Mouse (Mus musculus) kidney, postnatal 25 days (tissue): ENCODE results near the gene Tdrd1.

Experiments used
- DNase-seq, 2 experiments: peaks; one replicate each; pipeline ENCODE4 v3.0.0; 2021; ENCODE audit warnings: mixed read lengths in 2 of 2

The Tdrd1 gene

DNA sequence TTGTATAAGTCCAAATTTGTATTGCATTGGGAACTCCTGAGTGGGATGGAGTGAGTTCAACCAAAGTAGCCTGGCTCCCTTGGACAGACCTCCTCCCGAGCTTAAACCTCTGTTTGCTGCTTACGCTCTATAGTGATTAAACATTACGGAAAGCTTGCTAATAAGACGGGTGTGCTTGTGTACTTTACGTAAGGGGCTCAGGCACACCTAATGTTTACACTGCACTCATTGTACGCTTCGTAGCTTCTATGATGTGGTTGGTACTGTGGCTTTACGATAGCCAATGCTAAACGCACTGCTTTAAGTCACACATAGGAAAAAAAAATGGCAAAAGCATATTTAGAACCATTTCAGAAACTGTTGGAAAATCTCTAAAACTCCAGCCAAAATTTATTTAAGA is 3.3 kb downstream of the Tdrd1 start:
- no peak for DNase-seq

DNA sequence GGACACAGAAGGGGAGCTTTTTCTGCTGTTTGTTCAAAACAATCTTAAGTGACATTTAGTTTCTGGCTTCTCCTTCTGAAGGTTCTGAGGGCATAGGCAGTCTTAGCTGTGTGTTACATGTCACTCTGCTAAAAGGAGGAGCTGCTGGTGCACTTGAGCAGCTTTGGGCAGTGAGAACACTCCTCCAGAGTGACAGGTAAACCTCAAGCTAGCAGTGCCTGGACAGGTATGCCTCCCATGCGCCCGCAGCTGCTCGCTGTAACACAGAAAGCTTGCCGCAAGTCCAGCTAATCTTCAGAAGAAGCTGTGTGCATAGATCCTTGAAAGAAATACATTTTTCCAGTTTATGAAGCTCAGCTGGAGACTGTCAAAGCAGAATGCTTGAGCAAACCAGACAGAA is 4.2 kb downstream of the Tdrd1 start:
- no peak for DNase-seq

DNA sequence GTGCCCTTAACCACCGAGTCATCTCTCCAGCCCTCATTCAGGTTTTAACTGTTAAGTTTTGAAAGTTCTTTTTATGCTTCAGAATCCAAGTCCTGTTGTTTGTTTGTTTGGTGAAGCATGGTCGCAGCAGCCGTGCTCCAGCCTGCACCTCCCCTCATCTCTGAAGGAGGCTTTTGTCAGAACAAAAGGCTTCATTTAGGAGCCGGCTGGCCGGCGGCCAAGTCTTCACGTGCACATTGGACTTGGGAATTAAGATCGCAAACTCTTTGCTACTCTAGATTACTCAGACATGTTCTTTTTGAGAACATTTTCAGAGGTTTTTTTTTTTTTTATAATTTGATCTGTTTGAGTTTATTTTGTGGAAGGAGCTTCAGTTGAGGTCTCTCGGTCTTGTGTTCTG is 9.3 kb downstream of the Tdrd1 start:
- DNase-seq, result peak; percentile 66 to 70

DNA sequence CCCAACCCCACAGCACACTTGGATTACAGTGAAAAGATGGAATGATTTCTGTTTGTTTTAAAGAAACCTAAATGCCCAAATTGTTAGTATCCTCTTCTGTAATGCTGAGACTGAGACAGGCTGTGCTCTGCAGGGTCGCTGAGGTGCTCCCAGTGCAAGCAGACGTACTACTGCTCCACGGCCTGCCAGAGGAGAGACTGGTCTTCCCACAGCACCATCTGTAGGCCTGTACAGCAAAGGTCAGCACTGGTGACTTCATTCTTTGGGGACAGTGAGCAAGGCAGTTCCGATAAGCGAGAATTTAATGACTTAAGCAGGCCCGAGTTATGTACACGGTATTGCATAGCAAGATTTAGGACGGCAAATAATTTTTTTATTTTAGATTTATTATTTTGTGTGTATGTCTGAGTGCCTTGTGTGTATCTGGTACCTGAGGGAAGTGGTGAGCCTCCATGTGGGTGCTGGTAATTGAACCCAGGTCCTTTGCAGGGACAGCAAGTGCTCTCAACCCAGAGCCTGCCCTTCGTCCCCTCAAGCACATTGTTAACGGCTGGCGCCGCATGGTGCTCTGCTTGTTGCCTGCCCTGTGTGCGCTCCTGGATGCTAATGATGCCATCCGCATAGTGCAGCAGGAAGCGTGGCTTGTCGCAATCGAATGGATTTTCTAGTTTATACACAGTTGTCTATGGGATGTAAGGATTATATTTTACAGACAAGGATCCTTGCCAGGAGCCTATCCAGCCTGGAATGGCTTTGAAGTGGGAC is 13.1 kb downstream of the Tdrd1 start:
- DNase-seq, result no peak

DNA sequence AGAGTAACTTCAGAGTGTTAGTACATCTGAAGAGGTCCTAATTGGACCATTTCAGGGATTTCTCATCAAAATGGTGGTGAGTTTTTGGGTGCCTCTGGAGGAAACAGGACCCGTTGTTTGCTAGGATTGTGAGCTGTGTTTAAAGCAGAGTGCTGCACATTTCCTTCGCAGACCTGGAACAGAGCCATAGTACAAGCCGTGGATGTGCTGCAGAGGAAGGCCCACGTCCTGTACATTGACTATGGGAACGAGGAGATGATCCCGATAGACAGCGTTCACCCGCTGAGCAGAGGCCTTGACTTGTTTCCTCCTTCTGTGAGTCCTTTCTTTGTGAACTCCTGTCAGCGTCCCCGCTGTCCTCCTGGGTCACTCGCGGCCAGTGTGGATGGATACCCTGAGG is 17.0 kb downstream of the Tdrd1 start:
- no peak for DNase-seq

DNA sequence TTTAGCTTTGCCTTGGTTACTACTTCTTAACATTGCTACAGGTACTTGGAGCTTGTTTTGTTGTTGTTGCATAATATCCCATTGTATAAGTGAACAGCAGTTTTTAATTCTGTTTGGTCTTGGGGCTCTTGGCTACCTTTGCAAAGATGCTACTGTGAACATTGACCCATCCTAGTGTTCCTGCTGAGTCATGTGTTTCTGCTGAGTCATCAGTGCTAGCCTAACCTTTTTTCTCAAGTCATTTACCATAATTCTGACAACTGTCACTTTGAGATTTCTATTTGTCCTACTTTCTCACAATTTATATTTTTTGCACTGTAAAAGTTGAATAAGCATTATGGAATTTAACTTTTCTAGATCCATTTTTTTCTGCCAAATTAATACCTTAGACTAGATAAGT is 26.6 kb downstream of the Tdrd1 start:
- DNase-seq, result no peak

DNA sequence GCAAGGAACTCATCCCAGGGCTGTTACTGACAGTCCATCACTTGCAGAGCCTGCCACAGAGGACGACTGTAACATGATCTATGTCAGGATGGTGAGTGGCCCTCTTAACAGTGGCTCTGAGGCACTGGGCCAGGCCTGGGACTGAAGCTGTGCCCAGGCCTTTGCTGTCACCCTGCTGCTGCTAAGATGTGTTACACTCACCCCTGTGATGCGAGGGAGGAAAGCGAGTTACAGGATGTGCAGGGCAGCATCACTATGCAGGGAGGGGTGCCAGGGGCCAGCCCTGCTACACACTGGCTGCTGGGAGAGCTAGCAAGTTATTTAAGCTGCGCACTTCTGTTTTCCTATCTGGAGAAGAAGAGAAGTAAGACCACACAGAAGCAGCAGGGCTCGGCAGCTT is 30.4 kb downstream of the Tdrd1 start:
- no peak for DNase-seq

DNA sequence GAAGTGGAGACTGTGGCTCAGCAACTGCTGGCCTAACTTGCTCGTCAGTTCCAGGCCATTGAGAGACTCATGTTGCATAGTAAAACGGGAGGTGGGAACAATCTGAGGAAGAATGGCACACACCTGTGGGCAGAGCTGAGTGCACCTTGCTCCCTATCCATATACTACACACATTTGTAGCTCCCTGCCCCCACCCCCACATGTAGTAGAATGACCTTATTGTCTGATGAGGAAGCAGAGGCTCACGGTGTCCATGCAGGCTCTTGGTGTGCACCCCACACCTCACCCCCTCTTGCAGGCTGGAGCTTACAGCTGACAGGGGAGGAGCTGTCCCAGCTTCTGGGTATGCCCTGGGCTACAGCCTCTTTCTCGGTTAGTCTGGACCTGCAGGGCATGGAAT is 41.7 kb downstream of the Tdrd1 start:
- no peak for DNase-seq

DNA sequence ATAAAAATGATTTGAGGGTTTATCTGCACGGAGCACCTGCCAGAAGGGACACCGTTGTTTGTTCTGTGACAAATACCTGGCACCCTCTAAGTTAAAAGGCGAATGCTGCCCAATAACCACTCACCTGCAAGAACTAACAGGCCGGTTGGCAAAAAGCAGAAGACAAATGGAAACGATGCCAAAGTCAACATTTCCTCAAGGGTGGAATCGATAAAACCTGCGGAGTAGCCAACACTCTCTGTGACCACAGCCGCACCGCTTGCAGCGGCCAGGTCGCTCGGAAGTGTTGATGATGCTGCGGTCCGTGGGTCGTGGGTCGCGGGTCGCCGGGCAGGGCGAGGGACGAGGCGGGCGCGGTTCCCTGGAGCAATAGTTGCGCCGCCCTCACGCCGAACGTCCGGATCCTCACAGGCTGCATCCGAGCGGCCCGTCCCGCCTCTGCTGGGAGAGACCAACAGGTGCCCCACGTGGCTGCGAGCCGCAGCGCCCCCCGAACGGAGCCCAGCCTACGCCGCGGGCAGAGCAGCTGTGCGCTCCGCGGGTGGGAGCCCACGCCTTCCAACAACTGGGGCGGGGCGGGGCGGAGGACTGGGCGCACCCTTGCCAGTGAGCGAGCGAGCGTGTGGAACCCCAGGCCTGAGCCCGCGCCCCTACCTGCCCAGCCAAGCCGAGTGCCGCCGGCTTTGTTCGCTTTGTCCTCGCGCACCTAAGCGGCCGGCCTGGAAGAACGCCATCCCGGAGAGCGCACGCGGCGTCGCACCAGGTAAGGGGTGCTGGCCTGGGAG is 48.0 kb downstream of the Tdrd1 start, which contains the start of gene Vwa2:
Gene Vwa2 (plus strand): TSS at position 434 of the 785 bp plus-strand sequence.
- DNase-seq, result peak; percentile 25 to 65

DNA sequence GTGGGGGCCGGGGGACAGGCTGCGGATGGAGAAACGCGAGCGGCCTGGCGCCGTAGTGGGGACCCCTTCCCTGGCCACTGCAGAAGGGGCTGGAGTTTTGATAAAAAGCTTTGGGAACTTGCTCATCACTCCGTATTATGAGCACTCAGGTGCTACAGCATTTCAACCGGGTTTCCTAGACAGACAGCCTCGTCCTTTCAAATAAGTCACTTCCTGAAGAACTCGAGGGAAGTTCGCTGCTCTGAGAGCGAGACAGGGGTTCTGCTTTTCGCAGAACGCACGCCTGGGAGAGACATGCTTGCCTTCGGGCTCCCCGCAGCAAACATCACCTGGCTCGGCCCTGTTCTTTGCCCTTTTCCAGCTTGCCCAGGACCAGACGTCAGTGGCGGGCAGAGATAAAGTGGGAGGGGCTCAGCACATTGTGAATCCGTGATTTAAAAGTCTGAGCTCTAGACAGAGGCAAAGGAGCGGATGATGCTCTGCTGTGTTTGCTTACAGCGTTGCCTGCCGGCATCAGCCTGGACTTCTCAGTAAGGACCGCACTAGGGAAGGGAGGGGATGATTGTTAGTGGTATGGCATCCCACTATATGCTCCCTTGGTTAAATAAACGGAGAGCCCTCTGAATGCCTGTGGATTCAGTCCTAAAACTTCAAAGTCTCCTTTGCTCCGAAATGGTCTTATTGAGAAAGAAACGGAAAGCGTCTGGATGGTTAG is 48.7 kb downstream of the Tdrd1 start:
- no peak for DNase-seq

DNA sequence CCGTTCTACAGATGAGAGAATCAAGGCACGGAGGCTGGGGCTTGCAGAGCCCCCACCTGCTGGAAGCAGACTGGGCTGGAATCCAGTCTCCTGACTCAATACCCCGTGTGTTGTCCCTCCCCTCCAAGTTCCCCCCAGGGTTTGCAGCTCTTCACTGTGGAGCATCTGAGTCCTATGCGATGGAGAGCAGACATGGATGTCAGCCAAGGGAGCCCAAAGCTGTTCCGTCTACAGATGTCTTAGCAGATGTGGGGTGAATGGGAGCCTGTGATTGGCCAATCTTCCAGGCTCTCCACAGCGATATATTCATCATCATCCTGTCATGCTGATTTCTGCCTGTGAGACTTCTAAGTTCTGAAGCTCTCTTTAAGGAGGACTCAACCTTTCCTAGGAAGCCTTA is 51.4 kb downstream of the Tdrd1 start:
- no peak for DNase-seq

DNA sequence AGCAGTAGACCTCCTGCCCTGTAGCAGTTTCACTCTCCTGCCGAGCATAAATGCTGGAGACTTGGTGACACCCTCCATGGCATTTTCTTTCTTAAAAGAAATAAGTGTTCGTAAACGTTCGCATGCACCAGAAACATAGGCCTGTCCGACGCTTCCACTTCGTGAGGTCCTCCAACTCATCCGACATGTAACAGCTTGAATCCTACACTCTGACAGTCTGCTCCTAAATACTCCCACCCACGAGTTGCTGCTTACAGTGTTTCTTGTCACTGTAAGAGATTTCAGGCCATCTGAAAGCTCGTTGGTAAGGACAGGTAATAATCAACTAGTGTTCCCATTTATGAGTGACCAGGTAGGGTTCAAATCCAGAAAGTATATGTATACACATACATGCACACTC is 61.9 kb downstream of the Tdrd1 start:
- no peak for DNase-seq

DNA sequence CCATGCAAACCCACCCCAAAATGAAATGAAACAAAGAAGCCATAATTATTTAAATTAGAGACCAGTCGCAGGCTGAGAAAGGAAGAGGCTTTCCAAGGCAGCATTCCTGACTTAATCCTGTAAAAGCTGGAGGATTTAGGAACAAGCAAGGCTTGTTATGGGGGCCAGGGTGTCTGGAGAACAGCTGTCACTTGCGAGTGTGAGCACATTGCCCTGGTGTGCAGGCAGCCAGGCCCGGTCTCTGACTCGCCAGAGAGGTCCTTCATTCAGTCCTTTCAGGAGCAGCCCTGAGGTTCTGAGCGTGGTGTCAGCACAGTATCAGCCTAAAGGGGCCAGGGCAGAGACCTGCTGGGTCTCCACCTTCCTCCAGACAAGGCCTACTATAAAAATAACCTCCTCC is 62.6 kb downstream of the Tdrd1 start:
- no peak for DNase-seq

DNA sequence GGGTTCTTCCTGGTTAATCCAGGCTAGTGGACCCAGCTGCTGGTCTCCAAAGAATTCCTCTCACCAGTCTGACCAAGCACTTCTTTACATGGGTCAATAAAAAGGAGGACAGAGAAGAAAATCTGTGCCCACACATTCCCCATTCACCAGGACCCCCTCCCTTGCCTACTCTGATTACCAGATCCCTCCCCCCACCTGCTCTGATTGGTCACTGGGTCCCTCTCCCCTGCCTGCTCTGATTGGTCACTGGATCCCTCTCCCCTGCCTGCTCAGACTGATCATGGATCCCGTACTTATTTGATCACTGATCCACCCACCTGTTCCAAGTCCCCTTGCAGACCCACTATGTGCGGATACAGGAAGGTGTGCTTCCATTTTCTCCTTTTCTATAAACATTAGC is 65.4 kb downstream of the Tdrd1 start:
- no peak for DNase-seq

DNA sequence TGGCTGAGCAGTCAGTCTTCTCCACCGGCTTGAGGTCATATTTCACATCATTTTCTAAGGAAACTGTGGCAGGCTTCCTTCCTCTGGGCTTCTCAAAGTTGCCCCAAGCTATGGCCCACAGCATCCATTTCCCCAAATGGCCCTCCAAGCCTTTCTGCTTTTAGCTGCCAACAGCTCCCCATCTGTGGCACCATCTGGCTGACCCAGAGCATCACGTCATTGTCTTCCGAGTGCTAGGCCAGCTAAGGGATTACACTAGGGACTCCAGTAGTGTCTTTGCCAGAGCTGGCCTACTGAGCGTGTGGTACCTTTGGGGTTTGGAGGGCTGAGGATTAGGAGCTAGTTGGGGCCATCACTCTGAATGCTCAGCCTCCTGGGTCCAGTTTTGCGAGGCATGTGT is 66.6 kb downstream of the Tdrd1 start:
- no peak for DNase-seq

DNA sequence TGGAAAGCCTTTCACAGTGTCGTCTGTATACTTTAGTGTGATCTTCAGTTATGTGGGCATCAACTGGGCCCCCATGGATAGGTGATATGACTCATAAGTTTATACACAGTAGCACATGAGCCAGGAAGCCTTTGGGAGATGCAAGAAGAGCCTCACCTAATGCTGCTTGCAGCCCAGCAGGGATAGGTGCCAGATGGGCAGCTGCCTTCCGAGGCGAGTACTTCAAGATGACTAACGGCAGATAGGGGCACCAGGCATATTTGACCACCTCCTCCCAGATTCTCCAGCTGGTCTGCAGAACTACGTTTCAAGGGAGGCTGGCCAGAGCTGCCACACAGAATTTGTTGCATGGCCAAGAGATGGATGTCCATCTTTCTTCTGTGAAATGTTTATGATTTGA is 67.3 kb downstream of the Tdrd1 start:
- DNase-seq, result no peak

DNA sequence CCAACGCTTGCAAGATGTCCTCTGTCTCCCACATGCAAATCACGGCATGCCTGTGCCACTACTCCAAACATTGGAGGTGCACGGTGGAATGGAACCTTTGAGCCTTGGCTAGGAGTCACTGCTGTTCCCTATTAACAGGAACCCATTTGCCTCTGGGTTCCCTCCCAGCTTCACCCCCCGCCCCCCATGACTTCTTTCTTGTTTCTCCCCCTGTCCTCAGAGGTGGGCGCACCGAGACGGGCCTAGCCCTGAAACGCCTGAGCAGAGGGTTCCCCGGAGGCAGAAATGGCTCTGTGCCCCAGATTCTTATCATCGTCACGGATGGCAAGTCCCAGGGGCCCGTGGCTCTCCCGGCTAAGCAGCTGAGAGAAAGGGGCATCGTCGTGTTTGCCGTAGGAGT is 71.6 kb downstream of the Tdrd1 start:
- DNase-seq, result peak; percentile 57 to 74

DNA sequence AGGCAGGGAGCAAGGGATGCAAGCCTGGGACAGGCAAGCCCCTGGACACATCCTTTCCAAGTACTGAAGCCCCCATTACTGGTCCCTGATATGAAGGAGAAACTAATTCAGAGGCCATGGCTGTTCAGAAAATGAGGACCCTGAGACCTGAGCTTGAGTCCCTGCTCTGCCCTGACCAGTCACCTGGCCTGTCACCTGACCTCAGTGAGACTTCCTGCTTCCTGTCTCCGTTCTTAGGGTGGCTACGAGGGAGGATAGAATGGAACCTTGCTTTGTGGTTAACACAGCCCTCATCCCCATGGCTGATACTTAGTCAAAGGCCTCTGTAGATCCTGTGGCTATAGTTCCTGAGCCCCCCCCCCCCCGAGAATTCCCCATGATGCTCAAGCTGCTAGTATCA is 78.1 kb downstream of the Tdrd1 start:
- no peak for DNase-seq

DNA sequence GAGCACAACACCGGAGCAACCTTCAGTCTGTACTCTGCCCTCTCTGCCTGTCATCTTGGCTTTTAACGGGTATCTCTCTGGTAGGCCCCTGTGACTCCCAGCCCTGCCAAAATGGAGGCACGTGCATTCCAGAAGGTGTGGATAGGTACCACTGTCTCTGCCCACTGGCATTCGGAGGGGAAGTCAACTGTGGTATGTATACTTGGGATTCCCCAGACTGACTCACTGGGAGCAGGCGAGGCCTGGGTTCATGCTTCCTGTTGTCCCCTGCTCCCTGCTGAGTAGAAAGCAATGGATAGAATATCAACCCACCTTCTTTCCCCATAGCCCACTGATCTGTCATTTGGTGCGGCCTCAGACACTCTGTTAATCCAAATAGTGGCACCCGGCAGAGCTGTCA is 79.4 kb downstream of the Tdrd1 start:
- DNase-seq, result no peak

DNA sequence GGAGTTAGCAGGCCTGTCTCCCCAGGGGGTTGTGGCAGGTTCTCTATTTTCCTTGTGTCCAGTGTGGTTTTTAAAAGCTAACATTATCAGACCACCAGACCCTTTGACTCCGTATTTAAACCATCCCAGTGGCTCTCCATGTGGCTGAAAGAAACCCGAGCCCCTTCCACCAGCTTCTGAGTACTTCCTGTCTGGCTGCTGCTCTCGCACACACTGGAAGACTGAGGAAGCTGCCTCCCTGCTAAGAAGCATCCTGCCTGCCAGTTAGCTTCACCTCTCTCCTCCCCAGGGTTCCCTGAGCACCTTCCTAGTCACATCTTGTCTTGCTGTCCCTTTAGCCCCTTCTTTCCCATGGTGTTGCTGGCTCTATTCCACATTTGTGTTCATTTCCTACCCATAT is 81.8 kb downstream of the Tdrd1 start:
- DNase-seq, result no peak

DNA sequence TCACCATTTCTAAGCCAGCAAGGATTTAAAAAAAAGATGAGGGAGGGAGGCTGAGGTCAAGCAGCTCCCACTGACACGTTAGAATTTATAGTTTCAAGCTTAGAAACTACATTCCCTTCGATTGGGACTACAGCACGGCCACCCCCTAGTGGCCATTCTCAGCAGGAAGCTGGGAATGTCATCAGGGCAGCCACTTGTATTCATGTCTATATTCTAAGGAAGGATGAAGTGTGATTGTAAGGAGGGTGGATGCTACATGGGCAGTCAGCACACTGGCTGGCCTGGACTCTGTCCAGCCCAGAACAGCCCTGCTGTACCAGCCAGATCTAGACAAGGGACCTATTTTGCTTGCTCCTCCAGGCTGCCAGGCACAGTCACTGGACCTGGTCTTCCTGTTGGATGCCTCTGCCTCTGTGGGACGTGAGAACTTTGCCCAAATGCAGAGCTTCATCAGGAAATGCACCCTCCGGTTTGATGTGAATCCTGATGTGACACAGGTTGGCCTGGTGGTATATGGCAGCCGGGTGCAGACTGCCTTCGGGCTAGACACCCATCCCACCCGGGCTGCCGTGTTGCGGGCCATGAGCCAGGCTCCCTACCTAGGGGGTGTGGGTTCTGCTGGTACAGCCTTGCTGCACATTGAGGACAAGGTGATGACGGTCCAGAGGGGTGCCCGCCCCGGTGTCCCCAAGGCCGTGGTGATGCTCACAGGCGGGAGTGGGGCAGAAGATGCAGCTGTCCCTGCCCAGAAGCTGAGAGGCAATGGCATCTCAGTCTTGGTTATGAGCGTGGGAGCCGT is 82.7 kb downstream of the Tdrd1 start:
- DNase-seq, result peak; percentile 59 to 70

DNA sequence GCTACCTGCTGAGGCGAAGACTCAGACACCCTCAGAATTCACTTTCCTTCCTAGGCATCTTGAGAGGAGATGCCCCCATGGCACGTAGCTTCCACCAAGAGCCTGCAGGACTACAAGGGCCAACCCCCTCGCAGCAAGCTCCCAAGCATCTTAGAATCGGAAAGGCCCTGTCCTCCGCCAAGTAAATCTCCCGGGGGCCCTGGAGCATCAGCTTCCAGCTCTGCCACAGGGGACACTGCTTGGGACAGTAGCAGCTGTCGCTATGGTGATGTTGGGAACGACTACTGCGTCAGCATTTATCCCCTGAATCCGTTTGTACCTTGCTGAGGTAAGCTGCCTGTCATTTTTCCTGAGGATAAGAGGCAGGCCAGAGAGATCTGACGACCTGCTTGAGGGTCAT is 84.6 kb downstream of the Tdrd1 start:
- DNase-seq, result no peak

DNA sequence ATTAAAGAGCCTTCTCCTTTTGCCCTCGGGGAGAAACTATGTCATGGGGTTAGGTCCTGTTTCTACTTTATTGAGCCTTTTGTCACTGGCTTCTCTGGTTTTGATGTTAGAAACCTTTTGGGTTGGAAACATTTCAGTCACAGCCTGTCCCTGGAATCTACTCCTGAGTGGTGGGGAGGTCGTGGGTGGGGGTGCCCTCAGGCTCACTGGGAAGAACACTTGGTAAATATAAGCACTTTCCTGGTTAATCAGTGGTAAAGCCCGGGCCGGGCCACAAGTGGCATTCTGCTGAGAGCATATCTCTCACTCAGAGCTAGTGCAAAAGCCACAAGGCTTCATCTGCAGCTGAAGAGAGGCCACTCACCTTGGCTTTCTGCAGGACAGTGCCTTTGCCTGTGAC is 87.8 kb downstream of the Tdrd1 start:
- DNase-seq, result peak; percentile 70 to 87
